Mouse (Mus musculus) neural tube, embryonic 13.5 days (tissue): ENCODE results near the gene Ift172. TPM values are rescaled to one million over a fixed set of nuclear protein-coding genes. Genes with fewer than 3 reads are reported as not detected.

Source experiments
- polyA plus RNA-seq: library from polyadenylated mRNA; unstranded; fragments of >200 nt; fragmentation: Nextera tagmentation; extraction: Ambion mirVana; gene quantifications from 2 replicates; pipeline ENCODE4 v1.2.1, GENCODE M21; 2015

The Ift172 gene
- polyA plus RNA-seq, 1 experiment from 2014 or later, result 33.3 TPM

Other genes with a start within 250 kb of the Ift172 start
- 154 and 183 TPM in 2 replicates for gene Atraid, start 242.8 kb downstream of the Ift172 start, polyA plus RNA-seq
- gene Slc5a6, start 242.2 kb downstream of the Ift172 start, polyA plus RNA-seq, result 12.9 and 13.7 TPM in 2 replicates
- gene Cad, start 236.3 kb downstream of the Ift172 start, polyA plus RNA-seq, result 13.4 and 14.7 TPM in 2 replicates
- gene Dnajc5g, start 184.8 kb downstream of the Ift172 start, polyA plus RNA-seq, result not detected in 2 replicates
- 26.2 and 28.9 TPM in 2 replicates for gene Slc30a3, start 182.9 kb downstream of the Ift172 start, polyA plus RNA-seq
- 0.40 and 0.62 TPM in 2 replicates for gene Trim54, start 174.4 kb downstream of the Ift172 start, polyA plus RNA-seq
- not detected in 2 replicates for gene Ucn, start 152.3 kb downstream of the Ift172 start, polyA plus RNA-seq
- 50.4 and 55.5 TPM in 2 replicates for gene Mpv17, start 136.9 kb downstream of the Ift172 start, polyA plus RNA-seq
- 0.71 and 1.3 TPM in 2 replicates for gene Gm29609, start 111.2 kb downstream of the Ift172 start, polyA plus RNA-seq
- 65.7 and 69.4 TPM in 2 replicates for gene Gtf3c2, start 111.0 kb downstream of the Ift172 start, polyA plus RNA-seq
- gene Snx17, start 97.9 kb downstream of the Ift172 start, polyA plus RNA-seq, result 114 and 119 TPM in 2 replicates
- gene Eif2b4, start 97.7 kb downstream of the Ift172 start, polyA plus RNA-seq, result 67.5 and 76.4 TPM in 2 replicates
- gene Zfp513, start 88.8 kb downstream of the Ift172 start, polyA plus RNA-seq, result 15.2 and 19.3 TPM in 2 replicates
- 161 and 170 TPM in 2 replicates for gene Ppm1g, start 70.4 kb downstream of the Ift172 start, polyA plus RNA-seq
- gene Nrbp1, start 50.3 kb downstream of the Ift172 start, polyA plus RNA-seq, result 164 and 171 TPM in 2 replicates
- gene Gm9970, start 49.9 kb downstream of the Ift172 start, polyA plus RNA-seq, result not detected in 2 replicates
- 4.5 and 4.7 TPM in 2 replicates for gene Krtcap3, start 39.4 kb downstream of the Ift172 start, polyA plus RNA-seq
- 79.1 and 82.0 TPM in 2 replicates for gene Fndc4, start 5.0 kb upstream of the Ift172 start, polyA plus RNA-seq
- 0.27 TPM in 1 of 2 replicates, not detected in the other for gene Gckr, start 6.3 kb upstream of the Ift172 start, polyA plus RNA-seq
- 103 and 109 TPM in 2 replicates for gene Zfp512, start 161.3 kb upstream of the Ift172 start, polyA plus RNA-seq
- gene 4930548H24Rik, start 194.6 kb upstream of the Ift172 start, polyA plus RNA-seq, result not detected in 2 replicates
- gene Gpn1, start 203.6 kb upstream of the Ift172 start, polyA plus RNA-seq, result 68.5 and 76.7 TPM in 2 replicates
- gene Slc4a1ap, start 235.9 kb upstream of the Ift172 start, polyA plus RNA-seq, result 32.0 and 39.7 TPM in 2 replicates
- 27.0 and 27.5 TPM in 2 replicates for gene Supt7l, start 236.7 kb upstream of the Ift172 start, polyA plus RNA-seq